Comparison of ENCODE assay signal across 8 mouse cellular contexts in genomic region chr11:101626649-101626994, GRCm38 (mm10). TPM values are rescaled to one million over a fixed set of nuclear protein-coding genes. Genes with fewer than 3 reads are reported as not detected.
A peak's percentile ranks its signal among the peaks of the same experiment; 100 is the strongest.
DNase-seq lines count a peak whose midpoint lies in the region; ATAC-seq and TF ChIP-seq lines count a peak whose summit lies in the region.

No protein-coding gene starts in this region.

- H3K4me2 ChIP-seq in forebrain, embryonic 13.5 days = peak overlapping the region; percentile 80
- peak overlapping the region; percentile 78 for H3K4me2 ChIP-seq in liver, embryonic 13.5 days
- H3K4me2 ChIP-seq in stomach, embryonic 16.5 days (ENCODE audit: low read depth, low read length) = peak overlapping the region; percentile 52

- H3K4me1 ChIP-seq in testis, adult 2 months (ENCODE audit: control insufficient read depth, insufficient read depth, low read length) = peaks cover 12% of the 10 kb centered on the region
- peaks cover 11% of the 10 kb centered on the region for H3K4me1 ChIP-seq in forebrain, embryonic 13.5 days
- H3K4me1 ChIP-seq in liver, embryonic 13.5 days (replicated peaks) = peaks cover 32% of the 10 kb centered on the region
- no peaks in the 10 kb centered on the region for H3K4me1 ChIP-seq in stomach, embryonic 16.5 days (ENCODE audit: control insufficient read depth, insufficient read depth, low read length)

- WGBS in forebrain, embryonic 13.5 days = 6% methylated on average over 8 of the region's 8 CpGs
- 2% methylated on average over 8 of the region's 8 CpGs for WGBS in liver, embryonic 13.5 days (ENCODE audit: insufficient replicate concordance)
- WGBS in stomach, embryonic 16.5 days = 5% methylated on average over 8 of the region's 8 CpGs

- no peak for TF ChIP-seq CTCF in testis, adult 2 months (IDR thresholded peaks at IDR 0.05; ENCODE audit: control insufficient read depth, insufficient read depth, insufficient replicate concordance, low read depth, low read length)

- ATAC-seq in forebrain, embryonic 13.5 days = peak; percentile 42
- ATAC-seq in liver, embryonic 13.5 days (ENCODE audit: low read depth) = peak; percentile 13; the same call in 1 of the 2 replicates
- ATAC-seq in stomach, embryonic 16.5 days (ENCODE audit: insufficient read depth, low FRiP score) = peak; percentile 5; the same call in 1 of the 2 replicates

- DNase-seq in testis, postnatal 14 days (ENCODE audit: low spot score) = no peak
- DNase-seq in liver, embryonic 13.5 days = no peak
- DNase-seq in adipocyte (ENCODE audit: low spot score) = no peak
- no peak for DNase-seq in ovary, postnatal 10 days (ENCODE audit: low spot score)
- DNase-seq in left cerebral cortex, postnatal 14 days (ENCODE audit: low spot score in 2 of 2) = no peak

- no peaks in the 10 kb centered on the region for H3K36me3 ChIP-seq in testis, adult 2 months (ENCODE audit: control insufficient read depth, insufficient read depth, low read length)
- no peaks in the 10 kb centered on the region for H3K36me3 ChIP-seq in forebrain, embryonic 13.5 days (ENCODE audit: poor library complexity, severe bottlenecking)
- H3K36me3 ChIP-seq in liver, embryonic 13.5 days = no peaks in the 10 kb centered on the region
- H3K36me3 ChIP-seq in stomach, embryonic 16.5 days (ENCODE audit: control insufficient read depth, insufficient read depth, low read length) = no peaks in the 10 kb centered on the region

- intact Hi-C loops in left cerebral cortex, postnatal 14 days (cut with DNase I) = no loop called here

- no peaks in the 10 kb centered on the region for H3K27me3 ChIP-seq in testis, adult 2 months (ENCODE audit: control insufficient read depth, insufficient read depth, low read length)
- no peaks in the 10 kb centered on the region for H3K27me3 ChIP-seq in forebrain, embryonic 13.5 days
- no peaks in the 10 kb centered on the region for H3K27me3 ChIP-seq in liver, embryonic 13.5 days
- H3K27me3 ChIP-seq in stomach, embryonic 16.5 days (ENCODE audit: control insufficient read depth, insufficient read depth, low read length) = no peaks in the 10 kb centered on the region

- peak overlapping the region; percentile 61 for H3K9ac ChIP-seq in forebrain, embryonic 13.5 days
- H3K9ac ChIP-seq in liver, embryonic 13.5 days = peak overlapping the region; percentile 73
- peak overlapping the region; percentile 61 for H3K9ac ChIP-seq in stomach, embryonic 16.5 days (ENCODE audit: low read length)

- H3K9me3 ChIP-seq in forebrain, embryonic 13.5 days (replicated peaks) = no peaks in the 10 kb centered on the region
- no peaks in the 10 kb centered on the region for H3K9me3 ChIP-seq in liver, embryonic 13.5 days (replicated peaks)
- no peaks in the 10 kb centered on the region for H3K9me3 ChIP-seq in stomach, embryonic 16.5 days (replicated peaks; ENCODE audit: control insufficient read depth, low read length)

- peak overlapping the region; percentile 81 for H3K4me3 ChIP-seq in testis, adult 2 months (ENCODE audit: control insufficient read depth, low read depth, low read length)
- peak overlapping the region; percentile 53 for H3K4me3 ChIP-seq in forebrain, embryonic 13.5 days
- peak overlapping the region; percentile 60 for H3K4me3 ChIP-seq in liver, embryonic 13.5 days (replicated peaks)
- H3K4me3 ChIP-seq in stomach, embryonic 16.5 days (replicated peaks; ENCODE audit: low read length) = peak overlapping the region; percentile 66

- peak overlapping the region; percentile 96 for H3K27ac ChIP-seq in testis, adult 2 months (ENCODE audit: control insufficient read depth, insufficient read depth, low read depth, low read length)
- peak overlapping the region; percentile 91 for H3K27ac ChIP-seq in forebrain, embryonic 13.5 days
- H3K27ac ChIP-seq in liver, embryonic 13.5 days = peak overlapping the region; percentile 98
- peak overlapping the region; percentile 95 for H3K27ac ChIP-seq in stomach, embryonic 16.5 days (ENCODE audit: low read length)

- no peak for TF ChIP-seq POLR2A in testis, adult 2 months (IDR thresholded peaks at IDR 0.05; ENCODE audit: control insufficient read depth, low read depth, low read length)

RNA-seq across cellular contexts. Expression of gene Rdm1, which starts 0.4 kb away (rescaled TPM):
- 7.8 and 13.8 TPM in 2 replicates for polyA plus RNA-seq in testis, adult 2 months (2012; rRNA removed)
- polyA plus RNA-seq in forebrain, embryonic 13.5 days (2015; fragmentation: Nextera tagmentation; extraction: Ambion mirVana) = 48.9 and 52.6 TPM in 2 replicates
- 8.3 and 8.6 TPM in 2 replicates for polyA plus RNA-seq in liver, embryonic 13.5 days (2015; fragmentation: Nextera tagmentation; extraction: Ambion mirVana)
- 39.6 and 40.8 TPM in 2 replicates for polyA plus RNA-seq in stomach, embryonic 16.5 days (2015; fragmentation: Nextera tagmentation; extraction: Ambion mirVana)
- total RNA-seq in left cerebral cortex, postnatal 14 days (2021) = 1 to 10 TPM; 4.3 to 4.9 TPM

RNA-seq across cellular contexts. Expression of gene Gm11634, which starts 27.6 kb away (rescaled TPM):
- 64.9 and 69.4 TPM in 2 replicates for polyA plus RNA-seq in testis, adult 2 months (2012; rRNA removed)
- polyA plus RNA-seq in forebrain, embryonic 13.5 days (2015; fragmentation: Nextera tagmentation; extraction: Ambion mirVana) = not detected in 2 replicates
- not detected in 2 replicates for polyA plus RNA-seq in liver, embryonic 13.5 days (2015; fragmentation: Nextera tagmentation; extraction: Ambion mirVana)
- polyA plus RNA-seq in stomach, embryonic 16.5 days (2015; fragmentation: Nextera tagmentation; extraction: Ambion mirVana) = not detected in 2 replicates
- total RNA-seq in left cerebral cortex, postnatal 14 days (2021) = not detected

RNA-seq across cellular contexts. Expression of gene Arl4d, which starts 38.7 kb away (rescaled TPM):
- polyA plus RNA-seq in testis, adult 2 months (2012; rRNA removed) = 10.2 and 12.3 TPM in 2 replicates
- 32.5 and 40.6 TPM in 2 replicates for polyA plus RNA-seq in forebrain, embryonic 13.5 days (2015; fragmentation: Nextera tagmentation; extraction: Ambion mirVana)
- 1.1 TPM in 2 replicates for polyA plus RNA-seq in liver, embryonic 13.5 days (2015; fragmentation: Nextera tagmentation; extraction: Ambion mirVana)
- polyA plus RNA-seq in stomach, embryonic 16.5 days (2015; fragmentation: Nextera tagmentation; extraction: Ambion mirVana) = 8.2 and 8.5 TPM in 2 replicates
- total RNA-seq in left cerebral cortex, postnatal 14 days (2021) = 10 to 100 TPM; 23.2 to 39.8 TPM

RNA-seq across cellular contexts. Expression of gene Tmem106a, which starts 44.6 kb away (rescaled TPM):
- polyA plus RNA-seq in testis, adult 2 months (2012; rRNA removed) = 22.8 and 26.7 TPM in 2 replicates
- polyA plus RNA-seq in forebrain, embryonic 13.5 days (2015; fragmentation: Nextera tagmentation; extraction: Ambion mirVana) = 1.1 and 1.3 TPM in 2 replicates
- polyA plus RNA-seq in liver, embryonic 13.5 days (2015; fragmentation: Nextera tagmentation; extraction: Ambion mirVana) = 5.5 and 5.7 TPM in 2 replicates
- 10.3 and 12.4 TPM in 2 replicates for polyA plus RNA-seq in stomach, embryonic 16.5 days (2015; fragmentation: Nextera tagmentation; extraction: Ambion mirVana)
- total RNA-seq in left cerebral cortex, postnatal 14 days (2021) = 1 to 10 TPM; 1.3 to 2.0 TPM

Comparison
In these comparisons a context has a peak if more than half of its experiments do, and no peak if none do; other contexts are left out.
1. RNA of gene Gm11634, which starts 27.6 kb away (polyA plus RNA-seq): 64.9 to 69.4 TPM in testis, adult 2 months; not detected in forebrain, embryonic 13.5 days, not detected in liver, embryonic 13.5 days and not detected in stomach, embryonic 16.5 days; every median in the first group is over 10 times any median in the second.
2. Peak in every context shown above with its lines, with median percentiles within 50 percentile points of each other: H3K27ac ChIP-seq, H3K4me3 ChIP-seq, ATAC-seq, H3K4me2 ChIP-seq and H3K9ac ChIP-seq.